Mouse (Mus musculus) heart, adult 2 months (tissue): ENCODE measurements around the gene Ccdc120. TPM values are rescaled to one million over a fixed set of nuclear protein-coding genes. Genes with fewer than 3 reads are reported as not detected.

Source experiments
- DNase-seq, 2 experiments: peaks; one replicate each; pipeline ENCODE4 v3.0.0; 2021
- H3K27ac ChIP-seq: fragments of 200-600 bp; 2 replicates; pipeline ENCODE4 v1.8.1; 2022
- H3K27me3 ChIP-seq: fragments of 200-500 bp; 2 replicates; pipeline ENCODE4 v1.6.1; 2012; ENCODE audit warnings: mild to moderate bottlenecking, low read length, inconsistent platforms, mixed read lengths; ENCODE audit not compliant: control insufficient read depth, insufficient read depth
- H3K36me3 ChIP-seq: fragments of 200-500 bp; 2 replicates; pipeline ENCODE4 v1.6.1; 2012; ENCODE audit warnings: low read length, inconsistent platforms; ENCODE audit not compliant: control insufficient read depth, insufficient read depth
- H3K4me1 ChIP-seq: fragments of 200-500 bp; 2 replicates; pipeline ENCODE4 v1.6.1; 2011; ENCODE audit warnings: low read length; ENCODE audit not compliant: control insufficient read depth, insufficient read depth
- H3K4me3 ChIP-seq: fragments of 200-600 bp; 2 replicates; pipeline ENCODE4 v1.8.1; 2022
- H3K79me2 ChIP-seq: fragments of 200-500 bp; replicated peaks from 2 replicates; pipeline ENCODE4 v1.6.1; 2012; ENCODE audit warnings: mild to moderate bottlenecking, inconsistent platforms, low read length, moderate library complexity, mixed read lengths; ENCODE audit not compliant: control insufficient read depth, insufficient read depth
- H3K9ac ChIP-seq: fragments of 200-500 bp; 2 replicates; pipeline ENCODE4 v1.6.1; 2012; ENCODE audit warnings: low read depth, mild to moderate bottlenecking, control low read depth, inconsistent platforms, low read length, mixed read lengths
- CTCF ChIP-seq: fragments of 200-600 bp; IDR thresholded peaks from 2 replicates; pipeline ENCODE4 v1.8.1; 2022; ENCODE audit warnings: antibody characterized with exemption, mild to moderate bottlenecking, moderate library complexity
- EP300 ChIP-seq: fragments of 200-500 bp; IDR thresholded peaks from 2 replicates; pipeline ENCODE4 v1.6.1; 2011; ENCODE audit warnings: low read depth, low read length, control low read depth; ENCODE audit not compliant: insufficient read depth
- POLR2A ChIP-seq: fragments of 200-500 bp; IDR thresholded peaks from 2 replicates; pipeline ENCODE4 v1.6.1; 2011; ENCODE audit warnings: mild to moderate bottlenecking, low read depth, low read length, control low read depth; ENCODE audit not compliant: insufficient read depth
- WGBS: fragments of 180-500 bp; shearing (Covaris S2); methylation state at CpG from one replicate; pipeline ENCODE4 v1.1.7; 2018; 5-methylcytosine and 5-hydroxymethylcytosine counted together
- intact Hi-C: fragments of 180-260 bp; cut with DNase I; formaldehyde crosslinking; loops from one replicate; pipeline ENCODE4 v1.15.1; 2025
- polyA plus RNA-seq: library from polyadenylated mRNA; depleted of rRNA; stranded (reverse); fragments of >200 nt; gene quantifications from 2 replicates; pipeline ENCODE4 v1.2.3, GENCODE M21; 2012
- total RNA-seq, 2 experiments: library from RNA; stranded (reverse); gene quantifications; 2 replicates each; pipeline ENCODE4 v1.2.3; 2021

The Ccdc120 gene
- total and polyA plus RNA-seq, 3 experiments: 0.32 to 2.8 (median 1.1) TPM

DNA sequence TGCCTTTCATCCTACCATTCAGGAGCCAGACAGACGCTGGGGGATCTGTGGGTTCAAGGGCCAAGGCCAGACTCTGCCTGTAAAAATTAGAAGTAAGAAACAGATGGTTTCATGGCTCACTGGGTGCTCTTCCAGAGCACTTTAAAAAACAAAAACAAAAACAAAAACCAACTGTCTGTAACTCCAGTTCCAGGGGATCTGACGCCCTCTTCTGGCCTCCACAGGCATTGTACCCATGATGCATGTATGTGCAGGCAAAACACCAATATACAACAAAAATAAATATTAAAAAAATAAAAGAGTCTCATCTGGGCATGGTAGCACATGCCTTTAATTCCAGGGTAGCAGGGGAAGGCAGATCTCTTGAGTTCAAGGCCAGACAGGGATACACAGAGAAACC, 22.1 kb upstream of the Ccdc120 start:
- Histone ChIP-seq H3K27me3 (no peaks in the 10 kb centered on the region), H3K4me3 (no peak overlapping the region), H3K4me1 (no peaks in the 10 kb centered on the region; the same call in 1 of the 2 replicates), H3K79me2 (no peaks in the 10 kb centered on the region), H3K36me3 (no peaks in the 10 kb centered on the region), H3K27ac (no peak overlapping the region), H3K9ac (no peak overlapping the region)
- intact Hi-C loops: loop anchor here (10.0 kb wide), 1 partner anchor 348 kb away; no protein-coding TSS in a partner anchor
- whole genome bisulfite sequencing: 54% methylated on average over 2 of the region's 2 CpGs
- no peak for DNase-seq
- TF ChIP-seq EP300 (no peak), POLR2A (no peak), CTCF (peak; percentile 62)

DNA sequence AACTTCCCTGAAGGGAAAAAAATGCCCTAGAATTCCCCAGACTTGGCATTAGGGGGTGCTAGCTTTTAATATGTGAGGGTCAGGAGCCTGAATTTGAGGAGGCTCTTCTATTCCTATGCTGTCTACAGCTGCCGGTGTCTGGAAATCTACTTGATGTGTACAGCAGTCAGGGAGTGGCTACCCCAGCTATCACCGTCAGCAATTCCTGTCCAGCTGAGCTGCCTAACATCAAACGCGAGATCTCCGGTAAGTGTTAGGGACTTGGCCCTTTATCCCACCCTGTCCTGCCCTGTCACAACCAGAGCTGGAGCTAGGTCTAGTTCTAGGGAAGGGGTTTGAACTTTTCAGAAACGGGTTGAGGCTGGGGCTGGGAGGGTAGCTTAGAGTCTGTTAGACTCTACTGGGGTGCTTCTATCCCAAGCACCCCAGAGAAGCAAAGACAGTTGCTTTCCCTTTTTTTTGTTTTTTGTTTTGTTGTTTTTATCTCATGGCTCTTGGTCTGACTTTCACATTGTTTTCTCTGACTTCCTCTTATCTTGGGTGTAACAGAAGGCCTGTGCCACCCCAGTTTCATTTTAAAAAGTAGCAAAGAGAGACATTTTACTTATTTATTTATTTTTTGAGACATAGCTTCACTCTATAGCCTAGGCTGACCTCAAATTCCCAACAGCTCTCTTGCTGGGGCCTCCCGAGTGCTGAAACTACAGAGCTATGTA, 18.8 kb upstream of the Ccdc120 start:
- H3K79me2 ChIP-seq: no peaks in the 10 kb centered on the region
- WGBS: 70% methylated on average over 7 of the region's 7 CpGs
- no peak overlapping the region for H3K9ac ChIP-seq
- no peak for TF ChIP-seq CTCF
- TF ChIP-seq EP300: no peak
- no peak for TF ChIP-seq POLR2A
- intact Hi-C loops: loop anchor here (10.0 kb wide), 1 partner anchor 345 kb away; no protein-coding TSS in a partner anchor
- H3K4me1 ChIP-seq: peaks cover 1% of the 10 kb centered on the region
- H3K36me3 ChIP-seq: peaks cover 5% of the 10 kb centered on the region
- H3K27me3 ChIP-seq: no peaks in the 10 kb centered on the region
- H3K27ac ChIP-seq: no peak overlapping the region
- no peak overlapping the region for H3K4me3 ChIP-seq
- DNase-seq: no peak

- Histone ChIP-seq H3K79me2 (no peaks in the 10 kb centered on the region), H3K36me3 (peaks cover 5% of the 10 kb centered on the region), H3K27me3 (no peaks in the 10 kb centered on the region), H3K4me1 (peaks cover 1% of the 10 kb centered on the region), H3K4me3 (peak overlapping the region; percentile 19; the same call in 1 of the 2 replicates), H3K27ac (peak overlapping the region; percentile 53), H3K9ac (peak overlapping the region; percentile 7)
- intact Hi-C loops: no loop called here
- TF ChIP-seq POLR2A: no peak
- TF ChIP-seq EP300: no peak
- no peak for TF ChIP-seq CTCF
- peak; percentile 63 to 72 for DNase-seq
- 29% methylated on average over 11 of the region's 11 CpGs for WGBS
Observed at GRCm38 (mm10) chrX:7765764-7766163, 15.1 kb upstream of the Ccdc120 start.

DNA sequence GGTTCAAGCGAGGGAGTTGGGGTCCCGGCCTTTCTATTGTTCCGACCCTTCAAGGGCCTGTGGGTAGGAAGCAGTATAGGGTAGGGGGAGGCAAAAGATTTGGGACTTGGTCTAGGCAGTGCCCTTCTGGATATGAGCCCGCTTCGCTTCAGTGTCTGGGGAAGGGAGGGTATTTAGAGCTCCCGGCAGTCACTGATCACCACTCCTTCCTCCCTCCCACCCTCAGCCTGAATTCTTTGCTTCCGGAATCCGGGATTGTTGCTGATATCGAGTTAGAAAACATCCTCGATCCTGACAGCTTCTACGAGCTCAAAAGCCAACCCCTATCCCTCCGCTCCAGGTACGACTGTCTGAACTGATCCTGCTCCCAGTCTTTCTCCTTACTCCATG, 14.6 kb upstream of the Ccdc120 start:
- peak; percentile 7 to 27 for DNase-seq
- Histone ChIP-seq H3K27me3 (no peaks in the 10 kb centered on the region), H3K4me1 (peaks cover 1% of the 10 kb centered on the region), H3K9ac (peak overlapping the region; percentile 7), H3K36me3 (peaks cover 5% of the 10 kb centered on the region), H3K4me3 (peak overlapping the region; percentile 19; the same call in 1 of the 2 replicates), H3K79me2 (no peaks in the 10 kb centered on the region), H3K27ac (peak overlapping the region; percentile 53)
- 21% methylated on average over 13 of the region's 13 CpGs for WGBS
- intact Hi-C loops: no loop called here
- no peak for TF ChIP-seq POLR2A
- no peak for TF ChIP-seq CTCF
- TF ChIP-seq EP300: no peak

DNA sequence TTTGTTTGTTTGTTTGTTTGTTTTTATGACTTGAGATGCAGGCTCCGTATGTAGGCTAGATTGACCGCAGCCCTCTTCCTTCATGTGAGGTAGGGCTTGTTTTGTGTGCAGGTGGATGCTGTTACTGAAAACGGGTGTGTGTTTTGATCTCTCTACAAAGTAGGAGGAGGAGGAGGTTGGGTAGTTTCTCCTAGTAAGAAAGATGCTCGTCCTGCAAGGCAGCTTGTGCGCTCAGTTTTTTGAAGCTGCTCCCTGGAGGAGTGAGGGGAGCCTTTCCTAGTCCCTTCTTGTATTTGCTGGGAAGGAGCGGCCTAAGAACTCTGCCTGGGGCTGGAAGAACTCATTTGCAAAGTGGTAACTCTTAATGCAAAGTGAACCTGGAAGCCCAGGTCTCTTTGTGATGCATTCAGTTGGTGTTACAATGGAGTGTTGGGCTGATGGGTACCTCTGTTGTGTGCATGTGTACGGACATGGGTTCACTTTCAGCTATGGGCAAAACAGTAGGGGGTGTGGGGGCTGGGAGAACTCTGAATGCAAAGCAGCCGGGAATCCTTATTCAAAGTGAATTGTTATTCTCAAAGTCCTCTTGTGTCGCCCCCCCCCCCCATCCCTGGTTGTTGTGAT, 14.1 kb upstream of the Ccdc120 start:
- Histone ChIP-seq H3K36me3 (peaks cover 5% of the 10 kb centered on the region), H3K9ac (peak overlapping the region; percentile 25), H3K4me3 (no peak overlapping the region; the same call in 1 of the 2 replicates), H3K27me3 (no peaks in the 10 kb centered on the region), H3K4me1 (peaks cover 1% of the 10 kb centered on the region), H3K27ac (peak overlapping the region; percentile 53; the same call in 1 of the 2 replicates), H3K79me2 (no peaks in the 10 kb centered on the region)
- intact Hi-C loops: no loop called here
- TF ChIP-seq EP300: no peak
- WGBS: 18% methylated on average over 9 of the region's 9 CpGs
- no peak for DNase-seq

DNA sequence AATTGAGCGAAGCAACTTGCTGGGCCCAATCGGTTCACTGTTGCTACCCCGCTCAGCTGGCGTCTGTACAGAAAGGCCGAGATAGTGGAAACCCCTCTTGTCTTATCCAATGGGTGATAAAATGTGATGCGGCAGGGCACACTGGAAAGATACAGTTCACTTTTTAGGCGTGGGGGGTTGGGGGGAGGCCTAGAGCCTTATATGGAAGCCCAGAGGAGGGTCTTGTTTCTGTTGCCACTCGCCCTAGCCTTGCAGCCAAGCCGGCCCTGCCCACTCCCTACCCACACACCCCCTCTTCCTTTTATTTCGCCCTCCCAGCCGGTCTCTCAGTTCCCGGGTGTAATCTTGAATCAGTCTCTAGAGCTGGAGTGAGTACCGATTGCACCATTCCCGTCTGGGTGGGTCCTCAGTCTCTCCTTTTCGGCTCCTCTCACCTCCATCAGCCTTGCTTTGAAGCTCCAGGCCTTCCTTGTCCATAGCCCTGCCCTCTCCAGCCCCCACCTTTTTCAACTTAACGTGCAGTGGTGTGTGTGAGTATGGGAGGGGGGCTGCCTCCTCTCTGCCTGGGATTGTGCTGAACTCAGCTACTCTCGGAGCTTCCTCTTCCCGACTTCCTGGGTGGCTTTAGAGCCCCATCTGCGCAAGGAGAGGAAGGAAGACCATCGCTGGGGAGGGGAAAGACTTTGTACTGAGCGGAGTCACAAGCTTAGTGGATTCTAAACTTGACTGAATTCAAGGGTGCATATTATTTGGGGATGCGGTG, 13.1 kb upstream of the Ccdc120 start:
- Histone ChIP-seq H3K27me3 (no peaks in the 10 kb centered on the region), H3K4me3 (peak overlapping the region; percentile 63), H3K79me2 (no peaks in the 10 kb centered on the region), H3K36me3 (peaks cover 5% of the 10 kb centered on the region), H3K27ac (peak overlapping the region; percentile 88; the same call in 1 of the 2 replicates), H3K9ac (peak overlapping the region; percentile 92), H3K4me1 (peaks cover 1% of the 10 kb centered on the region)
- 15% methylated on average over 22 of the region's 22 CpGs for WGBS
- peak; percentile 52 to 67 for DNase-seq
- intact Hi-C loops: no loop called here
- no peak for TF ChIP-seq EP300
- no peak for TF ChIP-seq CTCF
- peak; percentile 32; the same call in 1 of the 2 replicates for TF ChIP-seq POLR2A
